Mouse (Mus musculus) megakaryocyte, embryonic 14.5 days (primary cell): ENCODE data around the gene Pam16.

ENCODE experiments used
- FLI1 ChIP-seq: IDR thresholded peaks from 2 replicates; pipeline ENCODE4 v1.6.1; 2012; ENCODE audit warnings: low read length, inconsistent platforms, mixed read lengths
- GATA1 ChIP-seq: IDR thresholded peaks from 3 replicates; pipeline ENCODE4 v1.6.1; 2012; ENCODE audit warnings: mixed read lengths, low read length, inconsistent platforms, borderline replicate concordance

DNA sequence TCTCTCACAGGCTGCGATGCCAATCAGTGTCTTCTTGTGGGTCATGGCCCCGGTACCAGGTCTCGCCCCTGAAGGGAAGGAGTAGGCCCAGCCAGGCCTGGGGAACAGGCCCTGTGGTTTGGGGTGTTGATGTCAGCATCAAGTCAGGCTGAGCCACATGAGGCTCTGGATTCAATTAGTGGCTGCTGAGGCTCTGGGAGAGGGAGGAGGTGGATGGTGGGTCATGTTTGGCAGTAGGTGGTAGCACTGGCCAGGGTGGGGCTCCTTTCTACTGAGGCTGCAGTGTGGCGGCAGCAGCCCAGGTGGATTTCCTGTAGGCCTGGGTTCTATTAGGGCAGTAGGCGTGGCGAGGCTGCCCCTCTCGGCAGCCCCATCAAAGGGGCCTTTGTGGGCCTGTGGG lies 26.8 kb upstream of the Pam16 start:
- no peak for TF ChIP-seq GATA1
- no peak for TF ChIP-seq FLI1
